Mouse (Mus musculus) urinary bladder, postnatal 36 days (tissue): ENCODE results near the gene Serpini1.

ENCODE experiments used
- DNase-seq, 2 experiments: peaks; one replicate each; pipeline ENCODE4 v3.0.0; 2022; ENCODE audit warnings: low spot score in 2 of 2, mixed read lengths in 1 of 2

Serpini1 gene

DNA sequence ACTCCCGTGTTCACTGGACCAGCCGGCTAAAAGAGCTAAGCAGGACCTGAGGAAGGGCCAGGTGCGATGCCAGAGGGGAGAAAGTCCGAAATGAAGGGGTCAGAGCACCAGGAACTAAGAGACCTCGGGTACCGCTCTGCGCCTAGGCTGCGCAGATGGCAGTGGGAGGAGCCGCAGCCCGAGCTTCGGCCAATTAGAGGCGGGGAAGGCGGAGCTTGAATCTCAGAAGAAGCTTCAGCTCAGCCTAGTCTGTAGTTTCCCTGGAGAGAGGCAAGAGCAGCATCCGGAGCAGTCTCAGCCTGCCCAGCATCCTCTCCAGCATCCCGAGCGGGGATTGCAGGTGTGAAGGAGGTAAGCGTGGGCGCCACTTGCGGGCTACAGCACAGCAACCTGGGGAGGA, at the start of gene Serpini1:
Gene Serpini1, plus strand, starts transcription at position 256 of the 400 bp plus-strand sequence.
- peak in 1 of 2 experiments; percentile 86 for DNase-seq

DNA sequence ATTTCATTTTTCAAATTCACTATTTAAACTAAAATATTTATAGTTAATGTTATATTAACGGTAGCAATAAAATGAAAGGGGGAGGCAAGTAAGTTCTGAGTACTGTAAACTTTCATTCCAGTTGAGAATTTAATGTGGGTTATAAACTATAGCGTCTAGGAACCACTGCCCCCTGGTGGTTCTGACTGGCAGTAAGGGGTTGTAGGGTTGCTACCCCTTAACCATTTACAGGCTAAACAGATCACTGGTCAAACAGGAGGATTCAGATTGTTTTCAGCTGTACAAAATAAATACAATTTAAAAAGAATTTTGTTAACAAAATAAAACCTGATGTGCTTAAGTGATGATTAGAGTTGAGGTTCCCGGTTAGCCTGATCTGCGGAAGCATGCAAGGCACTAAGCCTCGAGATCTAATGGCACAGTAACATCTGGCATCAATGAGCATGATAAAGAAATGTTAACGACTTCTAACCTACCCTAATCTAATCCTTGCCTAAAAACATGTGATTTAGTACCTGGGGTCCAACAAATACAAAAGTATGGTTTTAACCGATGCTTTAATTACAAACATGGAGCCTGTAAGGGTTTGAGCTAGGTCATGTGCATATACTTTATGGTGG, 39.6 kb upstream of the Serpini1 start:
- DNase-seq, result peak; percentile 7 to 16

- no peak for DNase-seq
Observed at GRCm38 (mm10) chr3:75521314-75521713, 36.0 kb upstream of the Serpini1 start.

DNA sequence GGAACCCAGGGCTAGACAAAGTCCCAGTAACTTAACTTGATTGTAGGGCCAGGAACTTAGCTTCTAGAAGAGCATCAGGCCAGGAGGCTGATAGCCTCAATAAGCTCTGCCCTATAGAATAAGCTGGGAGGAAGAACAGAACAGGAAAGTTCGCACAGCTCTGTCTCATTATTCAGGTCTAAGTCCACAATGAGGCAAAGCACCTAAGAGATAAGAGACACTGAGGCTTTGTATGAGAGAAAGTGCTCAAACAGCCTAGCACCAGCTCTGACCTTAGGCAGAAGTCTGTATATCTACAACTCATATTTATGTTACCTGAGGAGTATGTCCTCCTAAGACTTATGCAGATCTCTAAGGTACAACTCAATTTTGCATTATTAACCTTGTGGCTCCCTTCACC, 34.8 kb upstream of the Serpini1 start:
- no peak for DNase-seq

DNA sequence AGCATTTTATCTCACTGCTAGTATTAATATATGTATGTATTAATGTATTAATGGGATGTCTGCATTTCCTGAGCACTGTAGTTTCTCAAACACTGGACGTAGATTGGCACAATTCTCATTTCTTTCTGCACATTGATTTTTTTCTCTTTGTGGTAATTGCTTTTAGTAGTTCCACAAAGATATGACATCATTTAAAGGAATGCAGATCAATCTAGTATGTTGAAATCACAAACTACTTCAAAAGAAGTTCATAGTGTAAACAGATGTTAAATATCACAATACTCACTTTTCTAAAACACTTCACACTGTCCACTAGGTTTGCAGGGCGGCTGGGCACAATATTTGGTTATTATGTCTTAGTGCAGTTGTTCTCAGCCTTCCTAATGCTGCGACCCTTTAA, 26.3 kb upstream of the Serpini1 start:
- no peak for DNase-seq

- DNase-seq, result no peak
Observed at GRCm38 (mm10) chr3:75534045-75534834, 23.1 kb upstream of the Serpini1 start.

- DNase-seq, result no peak
Observed at GRCm38 (mm10) chr3:75541259-75541658, 16.1 kb upstream of the Serpini1 start.

DNA sequence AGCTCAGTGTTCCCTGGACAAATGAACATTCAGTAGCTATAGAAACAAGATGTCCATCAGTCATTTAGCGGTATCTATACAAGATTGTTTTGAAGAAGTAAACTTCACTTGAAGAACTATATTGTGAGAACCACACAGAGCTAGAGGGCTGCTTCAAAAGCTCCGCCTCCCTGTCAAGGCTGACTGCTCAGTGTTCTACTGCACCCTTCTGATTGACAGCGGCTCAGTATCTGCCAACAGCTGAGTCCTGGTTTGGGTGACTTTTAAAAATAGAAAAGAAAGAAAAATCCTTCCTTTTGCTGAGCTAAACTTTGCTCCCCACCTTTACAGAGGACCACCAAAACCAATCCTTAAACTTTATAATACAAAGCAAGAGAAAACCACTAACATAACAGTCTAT, 14.5 kb upstream of the Serpini1 start:
- DNase-seq, result no peak

DNA sequence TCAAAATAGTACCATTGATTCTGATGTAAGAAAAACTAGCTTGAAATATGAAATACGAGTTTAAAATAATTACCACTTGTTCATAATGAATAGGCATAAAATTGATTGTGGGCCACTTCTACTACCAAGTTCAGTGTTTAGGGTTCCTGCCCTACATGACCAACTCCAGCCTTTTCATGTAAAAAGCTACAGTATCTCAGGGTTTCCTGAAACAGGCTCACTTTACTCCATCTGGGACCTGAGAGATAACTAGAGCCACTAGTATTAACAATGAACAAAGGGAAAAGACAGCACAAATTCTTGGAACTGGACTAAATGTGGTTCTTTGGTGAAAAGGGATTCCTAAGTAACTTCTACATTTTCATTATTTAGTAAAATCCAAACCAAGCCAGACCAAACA, 13.1 kb upstream of the Serpini1 start:
- DNase-seq, result no peak

GRCm38 (mm10) chr3:75551248-75551647, 6.1 kb upstream of the Serpini1 start:
- DNase-seq, result no peak

DNA sequence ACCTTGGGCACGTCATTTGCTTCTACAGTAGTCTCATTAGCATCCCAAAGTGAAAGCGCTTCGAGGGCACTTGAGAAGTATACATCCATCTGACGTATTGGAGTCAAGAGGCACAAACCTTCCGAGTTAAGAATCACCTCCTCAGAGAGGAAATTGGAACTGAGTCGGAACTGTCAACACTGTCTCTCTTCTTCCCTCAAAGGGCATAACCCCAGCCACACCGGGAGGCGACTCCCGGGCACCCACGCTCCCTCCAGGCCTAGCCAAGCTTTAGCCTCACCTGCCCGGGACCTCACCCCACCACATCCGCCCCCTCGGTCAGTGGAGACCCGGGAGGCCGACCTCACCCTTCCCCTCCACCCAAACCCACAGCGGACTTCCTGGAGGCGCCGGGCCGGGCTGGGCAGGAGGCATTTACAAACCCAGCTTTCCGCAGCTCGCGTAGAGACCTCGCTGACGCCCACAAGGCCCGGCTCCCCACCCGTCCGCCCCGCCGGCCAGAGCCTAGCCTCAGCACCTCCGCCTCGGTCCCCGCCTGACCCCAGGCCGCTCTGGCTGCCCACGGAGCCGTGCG, 1.1 kb upstream of the Serpini1 start:
- DNase-seq, result no peak

DNA sequence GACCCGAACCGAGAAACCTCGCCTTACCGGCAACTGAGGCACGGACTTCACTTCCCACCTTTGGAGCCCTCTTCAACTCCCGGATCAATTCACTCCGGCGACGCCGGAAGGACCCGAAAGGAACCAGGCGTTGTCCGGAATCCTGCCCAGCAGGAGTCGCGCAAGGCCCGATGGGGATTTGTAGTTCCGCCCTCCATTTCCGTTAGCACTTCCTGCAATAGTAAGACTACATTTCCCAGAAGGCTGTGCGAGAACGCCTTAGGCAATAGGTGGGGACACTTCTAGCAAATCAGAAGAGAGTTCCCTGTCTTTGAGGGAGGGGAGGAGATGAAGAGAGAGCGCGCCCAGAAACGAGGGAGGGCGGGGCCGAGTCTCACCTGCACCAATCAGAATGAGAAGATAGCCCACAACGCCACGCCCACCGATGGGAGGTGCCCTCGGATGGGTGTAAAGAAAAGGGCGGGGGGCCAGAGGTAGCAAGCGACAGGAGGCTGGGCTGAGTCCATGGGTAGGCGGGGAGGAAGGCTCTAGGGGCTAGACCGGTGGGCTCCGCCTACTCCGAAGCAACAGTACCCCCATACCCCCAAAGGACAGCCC, 554 bp upstream of the Serpini1 start, which contains the start of gene Pdcd10:
Gene Pdcd10, minus strand, starts transcription at position 162 of the 597 bp plus-strand sequence.
- peak; percentile 98 to 99 for DNase-seq

DNA sequence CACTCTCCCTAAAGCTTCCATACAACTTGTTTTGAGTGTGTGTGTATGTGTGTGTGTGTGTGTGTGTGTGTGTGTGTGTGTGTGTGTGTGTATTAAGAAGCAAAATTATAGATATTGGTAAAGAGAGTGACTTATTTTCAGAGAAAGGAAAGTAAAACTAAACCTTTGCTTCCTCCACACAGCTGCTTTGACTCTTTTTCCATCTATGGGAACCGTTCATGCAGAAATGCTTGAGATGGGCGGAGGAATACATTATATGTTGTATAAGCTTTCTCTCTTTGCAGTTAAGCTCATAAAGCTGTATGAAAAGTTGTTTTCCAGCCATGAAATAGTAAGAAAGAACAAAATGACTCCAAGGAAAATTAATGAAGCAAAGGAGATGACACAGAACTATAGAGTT, 16.7 kb downstream of the Serpini1 start:
- no peak for DNase-seq

DNA sequence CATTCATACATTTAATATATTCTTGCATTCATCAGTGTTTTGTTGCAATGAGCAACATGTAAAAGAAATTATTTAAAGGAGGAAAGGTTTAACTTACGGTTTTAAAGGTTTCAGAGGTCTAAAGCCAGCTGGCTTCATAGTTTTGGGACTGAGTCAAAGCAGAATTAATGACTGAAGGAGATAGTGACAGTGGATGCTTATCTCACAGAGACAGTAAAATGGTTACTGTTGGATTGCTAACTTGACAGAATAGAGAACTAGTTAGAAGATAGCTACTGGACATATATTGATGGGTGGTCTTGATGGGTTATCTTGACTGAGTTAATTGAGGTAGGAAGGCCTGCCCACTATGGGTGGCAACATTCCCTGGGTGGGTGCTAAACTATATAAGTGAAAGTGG, 18.2 kb downstream of the Serpini1 start:
- DNase-seq, result no peak

DNA sequence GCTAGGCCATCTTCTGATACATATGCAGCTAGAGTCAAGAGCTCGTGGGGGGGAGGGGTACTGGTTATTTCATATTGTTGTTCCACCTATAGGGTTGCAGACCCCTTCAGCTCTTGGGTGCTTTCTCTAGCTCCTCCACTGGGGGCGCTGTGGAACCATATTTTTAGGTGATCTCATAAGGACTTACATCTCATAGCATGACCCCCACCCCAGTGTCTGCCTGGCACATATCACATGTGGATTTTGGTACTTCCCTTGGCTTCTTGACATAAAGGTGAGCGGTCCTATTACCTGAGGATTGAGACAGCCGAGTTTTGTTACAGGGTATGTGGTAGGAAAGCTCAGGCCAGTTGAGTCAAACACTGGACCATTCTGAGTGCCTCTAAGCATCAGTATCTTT, 22.0 kb downstream of the Serpini1 start:
- no peak for DNase-seq

- no peak for DNase-seq
Observed at GRCm38 (mm10) chr3:75583293-75583692, 25.9 kb downstream of the Serpini1 start.

DNA sequence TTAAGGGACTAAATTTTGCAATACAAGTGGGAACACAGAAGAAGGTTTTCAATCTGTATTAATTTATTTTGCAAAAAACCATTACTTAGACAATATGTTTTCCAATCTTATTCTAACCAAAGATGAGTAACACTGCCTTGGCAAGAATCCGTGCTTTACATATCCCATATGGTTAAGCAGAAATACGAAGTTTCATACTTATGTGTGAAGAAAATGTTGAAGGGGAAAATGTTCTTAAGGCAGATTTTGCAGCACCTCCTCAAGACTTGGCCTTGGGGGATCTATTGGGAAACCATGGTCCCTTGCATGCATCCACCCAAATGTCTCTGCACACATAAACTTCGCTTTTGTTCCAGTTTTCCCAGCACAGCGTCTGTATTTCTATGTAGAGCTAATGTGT, 27.6 kb downstream of the Serpini1 start:
- DNase-seq, result no peak

GRCm38 (mm10) chr3:75611019-75611418, 53.7 kb downstream of the Serpini1 start:
- DNase-seq, result peak in 1 of 2 experiments; percentile 8

DNA sequence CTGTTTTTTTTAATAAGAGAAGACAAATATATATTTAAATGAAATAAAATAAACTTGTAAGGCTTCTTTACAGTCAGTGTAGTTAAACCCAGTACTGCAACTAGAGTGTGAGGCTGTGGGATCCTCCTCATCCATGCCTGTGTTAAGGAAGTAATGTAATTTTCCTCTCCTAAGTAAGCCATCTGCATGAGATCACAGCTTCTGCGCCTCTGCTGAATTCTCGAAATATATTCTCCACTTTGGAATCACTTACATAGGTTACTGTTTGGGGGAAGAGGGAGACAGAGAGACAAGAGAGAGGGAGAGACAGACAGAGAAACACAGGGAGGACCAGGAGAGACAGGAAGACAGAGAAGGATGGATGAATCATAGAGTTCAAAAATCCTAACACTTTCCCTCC, 67.3 kb downstream of the Serpini1 start:
- no peak for DNase-seq

DNA sequence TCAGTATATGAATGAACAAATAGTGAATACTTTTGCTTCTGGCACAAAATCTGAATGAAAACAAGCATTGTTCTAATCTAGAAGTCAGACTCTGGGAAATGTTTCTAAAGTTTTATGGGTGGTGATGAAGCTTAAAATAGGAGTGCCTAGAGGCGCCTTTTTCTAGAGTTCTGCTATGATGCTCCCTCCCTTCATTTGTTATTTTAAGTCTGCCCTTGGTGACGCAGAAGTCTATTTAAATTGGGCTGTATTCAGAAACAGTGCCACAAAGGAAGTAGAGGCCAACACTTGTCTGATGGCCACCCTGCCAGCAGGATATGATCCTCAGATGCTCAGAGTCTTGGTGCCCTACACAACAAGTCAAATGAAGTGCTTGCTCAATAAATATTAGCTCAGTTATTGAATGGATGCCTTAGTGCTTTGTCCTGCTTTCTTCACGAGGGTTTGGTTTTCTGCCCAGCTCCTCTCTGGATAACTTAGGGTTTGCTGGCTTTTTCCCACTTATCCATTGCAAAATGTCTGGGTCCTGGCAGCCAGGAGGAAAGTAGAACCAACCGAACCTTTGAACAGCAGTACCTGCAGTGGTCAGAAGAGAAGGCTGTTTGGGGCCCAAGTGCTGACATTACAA, 73.8 kb downstream of the Serpini1 start:
- DNase-seq, result no peak

DNA sequence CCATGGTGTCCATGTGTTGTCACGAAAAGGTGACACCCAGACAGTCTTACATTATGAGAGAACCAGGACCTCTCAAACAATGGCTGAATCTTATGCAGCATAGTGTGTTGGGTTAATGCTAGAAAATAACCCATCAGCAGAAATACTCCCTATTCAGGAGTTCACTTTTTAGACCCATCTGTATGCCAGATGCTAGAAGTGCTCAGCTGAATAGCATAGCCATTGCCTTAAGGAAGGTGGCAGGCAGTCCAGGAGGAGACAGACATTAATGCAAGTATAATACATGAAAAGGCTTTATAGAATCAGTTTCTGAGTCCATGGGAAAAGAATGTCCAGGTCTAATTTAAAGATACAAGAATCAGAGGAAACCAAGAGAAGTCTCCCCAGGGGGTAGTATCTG, 75.9 kb downstream of the Serpini1 start:
- DNase-seq, result no peak

GRCm38 (mm10) chr3:75633635-75634034, 76.3 kb downstream of the Serpini1 start:
- DNase-seq, result no peak
